Mouse (Mus musculus): ENCODE measurements around the gene Pate2. TPM values are rescaled to one million over a fixed set of nuclear protein-coding genes. Genes with fewer than 3 reads are reported as not detected.

Pate2 gene
- polyA plus RNA-seq, 1 experiment from 2014 or later: 0.73 TPM

DNA sequence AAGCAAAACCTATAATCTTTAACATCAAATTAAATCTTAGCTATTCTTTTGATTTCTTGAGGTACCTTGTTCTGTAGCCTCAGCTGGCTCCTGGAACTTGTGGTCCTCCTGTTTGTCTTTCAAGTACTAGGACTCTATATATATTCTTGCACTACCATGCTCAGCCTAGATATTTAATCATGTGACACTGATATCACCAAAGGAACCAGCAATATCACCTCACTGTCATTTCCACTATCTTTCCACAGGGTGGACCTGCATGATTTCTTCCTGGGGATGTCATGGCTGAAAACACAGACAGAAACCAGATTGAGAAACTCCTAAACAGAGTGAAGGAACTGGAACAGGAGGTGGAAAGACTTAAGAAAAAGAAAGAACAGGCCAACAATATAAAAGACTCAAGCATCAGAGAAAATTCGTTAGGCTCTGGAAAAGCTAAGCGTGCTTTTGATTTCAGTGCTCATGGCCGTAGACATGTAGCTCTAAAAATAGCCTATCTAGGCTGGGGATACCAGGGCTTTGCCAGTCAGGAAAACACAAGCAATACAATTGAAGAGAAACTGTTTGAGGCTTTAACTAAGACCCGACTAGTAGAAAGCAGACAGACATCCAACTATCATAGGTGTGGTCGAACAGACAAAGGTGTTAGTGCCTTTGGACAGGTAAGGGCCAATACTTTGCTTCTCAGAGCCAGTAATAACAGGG lies 5.4 kb upstream of the Pate2 start:
- H3K9ac ChIP-seq (ENCODE audit: low read depth, low read length): no peak overlapping the region
- no peaks in the 10 kb centered on the region for H3K9me3 ChIP-seq (ENCODE audit: control insufficient read depth, low read length)
- H3K4me3 ChIP-seq (ENCODE audit: low read length): no peak overlapping the region
- H3K4me1 ChIP-seq (ENCODE audit: control insufficient read depth, insufficient read depth, low read depth, low read length): peaks cover 11% of the 10 kb centered on the region
- no peaks in the 10 kb centered on the region for H3K27me3 ChIP-seq (replicated peaks; ENCODE audit: control insufficient read depth, insufficient read depth, low read length)
- peaks cover 23% of the 10 kb centered on the region for H3K36me3 ChIP-seq (ENCODE audit: control insufficient read depth, insufficient read depth, low read length)
- H3K4me2 ChIP-seq (ENCODE audit: low read length): no peak overlapping the region
- ATAC-seq: no peak
- no peak overlapping the region for H3K27ac ChIP-seq (ENCODE audit: low read depth, low read length)
- WGBS: 93% methylated on average over 5 of the region's 5 CpGs

DNA sequence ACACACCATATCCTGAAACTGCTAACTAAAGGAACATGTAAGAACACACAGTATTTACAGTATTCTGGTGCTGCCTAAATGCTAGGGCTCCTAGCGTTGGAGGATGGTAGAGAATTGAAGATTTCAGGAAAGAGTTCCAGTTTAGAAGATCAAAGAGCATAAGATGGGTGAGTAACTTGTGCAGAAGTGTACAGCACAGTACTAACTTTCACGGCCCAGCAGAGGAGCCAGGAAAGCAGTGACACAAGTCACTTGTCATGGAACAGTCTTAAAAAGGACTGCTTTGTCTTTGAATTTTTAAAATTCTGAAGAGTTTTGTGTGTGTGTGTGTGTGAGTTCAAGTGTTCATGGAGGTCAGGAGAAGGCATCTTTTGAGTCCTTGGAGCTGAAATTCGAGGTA lies 2.1 kb upstream of the Pate2 start:
- 83% methylated on average over 3 of the region's 3 CpGs for WGBS
- Histone ChIP-seq H3K27ac (ENCODE audit: low read depth, low read length) (no peak overlapping the region), H3K9me3 (ENCODE audit: control insufficient read depth, low read length) (no peaks in the 10 kb centered on the region), H3K9ac (ENCODE audit: low read depth, low read length) (no peak overlapping the region), H3K4me3 (ENCODE audit: low read length) (no peak overlapping the region), H3K27me3 (replicated peaks; ENCODE audit: control insufficient read depth, insufficient read depth, low read length) (no peaks in the 10 kb centered on the region), H3K4me2 (ENCODE audit: low read length) (no peak overlapping the region), H3K36me3 (ENCODE audit: control insufficient read depth, insufficient read depth, low read length) (peaks cover 14% of the 10 kb centered on the region), H3K4me1 (ENCODE audit: control insufficient read depth, insufficient read depth, low read depth, low read length) (peaks cover 4% of the 10 kb centered on the region)
- ATAC-seq: no peak

DNA sequence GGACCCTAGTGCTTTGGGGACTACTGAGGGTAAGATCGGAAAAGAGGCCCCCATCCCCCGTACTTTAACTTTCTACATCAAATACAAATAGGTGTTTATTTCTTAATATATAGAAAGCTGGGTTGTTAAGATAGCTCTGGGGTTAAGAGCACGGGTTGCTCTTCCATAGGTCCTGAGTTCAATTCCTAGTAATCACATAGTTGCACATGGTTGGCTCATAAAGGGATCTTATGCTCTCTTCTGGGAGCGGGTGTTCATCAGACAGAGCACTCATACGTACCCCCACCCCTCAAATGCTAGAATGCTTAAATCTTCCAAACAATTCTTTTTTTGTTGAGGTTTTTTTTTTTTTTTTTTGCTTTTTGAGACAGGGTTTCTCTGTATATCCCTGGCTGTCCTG lies 579 bp downstream of the Pate2 start:
- WGBS: 7% methylated on average over 5 of the region's 5 CpGs
- Histone ChIP-seq H3K27me3 (replicated peaks; ENCODE audit: control insufficient read depth, insufficient read depth, low read length) (peaks cover 6% of the 10 kb centered on the region), H3K36me3 (ENCODE audit: control insufficient read depth, insufficient read depth, low read length) (peaks cover 3% of the 10 kb centered on the region), H3K27ac (ENCODE audit: low read depth, low read length) (no peak overlapping the region), H3K9me3 (ENCODE audit: control insufficient read depth, low read length) (no peaks in the 10 kb centered on the region), H3K4me2 (ENCODE audit: low read length) (peak overlapping the region; percentile 64), H3K4me3 (ENCODE audit: low read length) (peak overlapping the region; percentile 80), H3K9ac (ENCODE audit: low read depth, low read length) (peak overlapping the region; percentile 80), H3K4me1 (ENCODE audit: control insufficient read depth, insufficient read depth, low read depth, low read length) (peaks cover 8% of the 10 kb centered on the region)
- no peak for ATAC-seq

DNA sequence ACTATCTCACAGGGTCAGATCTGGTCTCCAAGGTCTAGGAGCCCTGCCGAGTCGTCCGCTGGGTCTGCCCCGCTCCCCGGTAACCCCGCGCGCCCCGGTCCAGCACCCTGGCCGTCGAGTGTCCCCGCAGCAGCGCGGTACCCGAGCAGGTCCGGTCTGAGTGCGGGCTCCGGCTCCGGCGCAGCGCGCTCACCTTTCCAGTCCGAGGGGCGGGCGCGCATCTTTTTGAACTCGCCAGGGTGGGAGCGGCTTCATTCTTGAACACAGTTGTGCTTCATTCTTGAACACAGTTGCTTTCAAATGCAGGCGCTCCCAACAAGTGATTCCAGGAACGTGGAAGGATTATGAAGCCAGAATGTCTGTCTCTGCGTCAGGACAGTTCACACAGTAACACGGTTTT lies 4.3 kb downstream of the Pate2 start:
- H3K9ac ChIP-seq (ENCODE audit: low read depth, low read length): peak overlapping the region; percentile 59
- ATAC-seq: no peak
- no peak overlapping the region for H3K27ac ChIP-seq (ENCODE audit: low read depth, low read length)
- no peaks in the 10 kb centered on the region for H3K9me3 ChIP-seq (ENCODE audit: control insufficient read depth, low read length)
- H3K36me3 ChIP-seq (ENCODE audit: control insufficient read depth, insufficient read depth, low read length): no peaks in the 10 kb centered on the region
- 4% methylated on average over 26 of the region's 32 CpGs for WGBS
- peak overlapping the region; percentile 43 for H3K4me3 ChIP-seq (ENCODE audit: low read length)
- H3K4me1 ChIP-seq (ENCODE audit: control insufficient read depth, insufficient read depth, low read depth, low read length): peaks cover 3% of the 10 kb centered on the region; the same call in 1 of the 2 replicates
- peak overlapping the region; percentile 80 for H3K4me2 ChIP-seq (ENCODE audit: low read length)
- peaks cover 6% of the 10 kb centered on the region for H3K27me3 ChIP-seq (replicated peaks; ENCODE audit: control insufficient read depth, insufficient read depth, low read length)

DNA sequence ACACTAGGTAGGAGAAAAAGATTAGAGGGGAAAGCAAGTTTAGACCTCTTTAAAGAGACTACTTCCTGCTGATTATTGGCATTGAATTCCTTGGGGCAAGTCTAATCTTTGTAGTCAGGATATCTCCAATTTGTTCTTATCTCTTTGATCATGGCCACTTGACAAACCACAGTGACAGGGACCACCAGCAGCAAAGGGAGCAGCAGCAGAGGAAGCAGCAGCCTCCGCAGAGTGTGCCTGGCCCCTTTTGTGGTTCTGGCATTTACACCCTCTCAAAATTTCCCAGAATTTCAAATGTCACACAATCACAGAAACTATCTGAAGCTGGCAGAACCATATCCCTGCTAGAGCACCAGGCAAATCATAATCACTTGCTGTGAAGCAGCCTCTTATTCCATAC lies 17.6 kb downstream of the Pate2 start:
- no peaks in the 10 kb centered on the region for H3K27me3 ChIP-seq (replicated peaks; ENCODE audit: control insufficient read depth, insufficient read depth, low read length)
- no peaks in the 10 kb centered on the region for H3K36me3 ChIP-seq (ENCODE audit: control insufficient read depth, insufficient read depth, low read length)
- WGBS: 81% methylated on average over 1 of the region's 1 CpGs
- no peak overlapping the region for H3K27ac ChIP-seq (ENCODE audit: low read depth, low read length)
- H3K4me1 ChIP-seq (ENCODE audit: control insufficient read depth, insufficient read depth, low read depth, low read length): no peaks in the 10 kb centered on the region
- no peak overlapping the region for H3K4me3 ChIP-seq (ENCODE audit: low read length)
- no peaks in the 10 kb centered on the region for H3K9me3 ChIP-seq (ENCODE audit: control insufficient read depth, low read length)
- ATAC-seq: no peak
- no peak overlapping the region for H3K9ac ChIP-seq (ENCODE audit: low read depth, low read length)
- H3K4me2 ChIP-seq (ENCODE audit: low read length): no peak overlapping the region

DNA sequence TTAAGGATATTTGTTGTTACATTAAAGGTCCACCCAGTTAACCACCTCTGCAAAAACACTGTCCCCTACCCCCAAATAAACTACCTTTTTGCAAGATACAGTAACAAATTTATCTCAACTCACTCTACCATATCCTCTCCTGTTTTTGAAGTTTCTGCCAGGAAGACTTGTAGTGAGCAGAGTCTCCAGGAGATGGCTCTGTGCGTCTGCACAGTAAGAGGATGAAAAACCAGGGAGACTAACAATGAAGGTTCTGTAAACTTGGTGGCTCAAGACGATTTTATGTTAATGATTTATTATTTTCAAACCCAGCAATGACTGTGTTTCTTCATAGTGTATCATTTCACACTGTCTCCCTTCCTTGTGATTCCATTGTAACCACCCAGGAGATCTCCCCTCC lies 22.8 kb downstream of the Pate2 start:
- Histone ChIP-seq H3K9me3 (ENCODE audit: control insufficient read depth, low read length) (no peaks in the 10 kb centered on the region), H3K27ac (ENCODE audit: low read depth, low read length) (no peak overlapping the region), H3K4me2 (ENCODE audit: low read length) (no peak overlapping the region), H3K27me3 (replicated peaks; ENCODE audit: control insufficient read depth, insufficient read depth, low read length) (no peaks in the 10 kb centered on the region), H3K4me3 (ENCODE audit: low read length) (no peak overlapping the region), H3K36me3 (ENCODE audit: control insufficient read depth, insufficient read depth, low read length) (no peaks in the 10 kb centered on the region), H3K9ac (ENCODE audit: low read depth, low read length) (no peak overlapping the region), H3K4me1 (ENCODE audit: control insufficient read depth, insufficient read depth, low read depth, low read length) (no peaks in the 10 kb centered on the region)
- WGBS: 13% methylated on average over 2 of the region's 2 CpGs
- ATAC-seq: peak; percentile 71; the same call in 1 of the 2 replicates

DNA sequence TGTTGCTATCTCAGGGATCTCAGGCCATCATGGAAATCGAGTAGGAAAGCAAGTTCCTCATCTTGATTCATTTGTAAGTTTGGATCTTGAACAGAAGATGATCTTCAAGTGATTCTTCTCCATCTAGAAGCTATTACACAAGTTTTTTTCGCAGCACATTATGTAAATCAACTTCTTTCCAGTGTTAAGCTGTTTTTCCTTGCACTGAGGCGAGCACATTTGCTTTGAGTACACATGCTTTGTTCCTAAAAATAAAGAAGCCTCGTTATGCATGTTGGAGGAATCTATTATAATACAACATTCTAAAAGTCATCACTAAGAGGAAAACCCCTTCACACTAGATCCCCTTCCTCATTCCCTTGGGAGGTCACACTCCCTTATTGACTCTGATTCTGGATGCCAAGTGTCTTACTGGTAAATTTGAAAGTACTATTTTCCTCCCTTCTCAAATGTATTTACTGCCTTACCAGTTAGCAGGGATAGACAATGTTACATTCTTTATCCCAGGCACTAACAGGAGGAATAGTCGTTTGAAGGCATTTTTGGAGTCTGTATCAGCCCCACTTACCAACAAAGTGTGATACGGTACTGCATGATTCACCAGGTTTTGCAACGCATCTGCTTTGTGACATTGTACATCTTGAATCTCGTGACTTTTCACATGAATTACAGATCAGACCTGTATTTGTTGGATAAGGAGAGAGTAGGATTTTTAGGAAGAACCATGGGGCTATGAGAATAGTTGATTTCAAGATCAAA lies 37.7 kb downstream of the Pate2 start:
- Histone ChIP-seq H3K9ac (ENCODE audit: low read depth, low read length) (no peak overlapping the region), H3K4me3 (ENCODE audit: low read length) (no peak overlapping the region), H3K9me3 (ENCODE audit: control insufficient read depth, low read length) (no peaks in the 10 kb centered on the region), H3K27me3 (replicated peaks; ENCODE audit: control insufficient read depth, insufficient read depth, low read length) (no peaks in the 10 kb centered on the region), H3K4me1 (ENCODE audit: control insufficient read depth, insufficient read depth, low read depth, low read length) (no peaks in the 10 kb centered on the region), H3K27ac (ENCODE audit: low read depth, low read length) (no peak overlapping the region), H3K4me2 (ENCODE audit: low read length) (no peak overlapping the region), H3K36me3 (ENCODE audit: control insufficient read depth, insufficient read depth, low read length) (no peaks in the 10 kb centered on the region)
- no peak for ATAC-seq
- WGBS: 68% methylated on average over 8 of the region's 8 CpGs

DNA sequence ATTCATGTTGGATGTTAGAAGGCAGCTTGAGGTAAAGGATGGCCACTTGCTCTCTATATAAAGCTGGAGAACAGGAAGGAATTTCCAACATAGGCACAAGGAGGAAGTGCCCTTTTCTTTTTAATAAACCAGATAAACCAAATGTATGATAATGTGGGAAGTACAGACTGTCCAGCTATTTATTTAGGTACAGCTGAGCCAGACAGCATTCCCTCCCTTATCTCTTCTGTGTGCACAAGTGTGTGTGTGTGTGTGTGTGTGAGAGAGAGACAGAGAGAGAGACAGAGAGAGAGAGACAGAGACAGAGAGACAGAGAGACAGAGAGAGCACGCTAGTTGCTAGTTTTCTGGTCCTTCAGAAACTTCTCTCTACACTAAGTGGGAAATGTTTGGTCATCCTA lies 41.8 kb downstream of the Pate2 start, which contains the start of gene Pate4:
TSS of gene Pate4 (minus strand) at position 101 of the 400 bp plus-strand sequence.
- no peaks in the 10 kb centered on the region for H3K27me3 ChIP-seq (replicated peaks; ENCODE audit: control insufficient read depth, insufficient read depth, low read length)
- no peaks in the 10 kb centered on the region for H3K9me3 ChIP-seq (ENCODE audit: control insufficient read depth, low read length)
- no peak within 1 kb of the TSS for H3K4me2 ChIP-seq (ENCODE audit: low read length)
- no peaks in the 10 kb centered on the region for H3K4me1 ChIP-seq (ENCODE audit: control insufficient read depth, insufficient read depth, low read depth, low read length)
- H3K4me3 ChIP-seq (ENCODE audit: low read length): no peak within 1 kb of the TSS
- no peak for ATAC-seq
- WGBS: 72% methylated on average over 1 of the region's 1 CpGs
- H3K27ac ChIP-seq (ENCODE audit: low read depth, low read length): no peak within 1 kb of the TSS
- H3K9ac ChIP-seq (ENCODE audit: low read depth, low read length): no peak within 1 kb of the TSS
- H3K36me3 ChIP-seq (ENCODE audit: control insufficient read depth, insufficient read depth, low read length): no peaks in the 10 kb centered on the region

DNA sequence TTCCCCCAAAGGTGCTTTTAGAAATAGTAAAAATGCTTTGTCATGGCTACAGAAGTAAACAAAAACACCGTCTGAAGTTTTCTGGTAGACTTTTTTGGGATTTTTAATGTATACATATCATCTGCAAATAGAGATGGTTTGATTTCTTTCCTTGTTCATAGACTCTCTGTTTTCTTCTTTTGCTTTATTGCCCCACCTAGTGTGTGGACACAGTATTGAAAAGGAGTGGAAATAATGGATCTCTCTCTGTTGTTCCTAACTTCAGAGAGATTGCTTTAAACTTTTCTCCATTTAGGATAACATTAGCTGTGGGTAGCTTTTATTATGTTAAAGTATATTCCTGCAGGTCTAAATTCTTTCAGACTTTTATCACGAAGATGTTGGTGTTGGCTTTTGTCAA lies 43.9 kb downstream of the Pate2 start:
- Histone ChIP-seq H3K9me3 (ENCODE audit: control insufficient read depth, low read length) (no peaks in the 10 kb centered on the region), H3K27ac (ENCODE audit: low read depth, low read length) (no peak overlapping the region)
- WGBS: 34% methylated on average over 2 of the region's 2 CpGs

More for the DNA sequence above, 43.9 kb downstream of the Pate2 start:
- Histone ChIP-seq H3K4me2 (ENCODE audit: low read length) (no peak overlapping the region), H3K4me1 (ENCODE audit: control insufficient read depth, insufficient read depth, low read depth, low read length) (no peaks in the 10 kb centered on the region), H3K9ac (ENCODE audit: low read depth, low read length) (no peak overlapping the region), H3K27me3 (replicated peaks; ENCODE audit: control insufficient read depth, insufficient read depth, low read length) (no peaks in the 10 kb centered on the region), H3K36me3 (ENCODE audit: control insufficient read depth, insufficient read depth, low read length) (no peaks in the 10 kb centered on the region), H3K4me3 (ENCODE audit: low read length) (no peak overlapping the region)
- no peak for ATAC-seq
